In the genomic region with DNA sequence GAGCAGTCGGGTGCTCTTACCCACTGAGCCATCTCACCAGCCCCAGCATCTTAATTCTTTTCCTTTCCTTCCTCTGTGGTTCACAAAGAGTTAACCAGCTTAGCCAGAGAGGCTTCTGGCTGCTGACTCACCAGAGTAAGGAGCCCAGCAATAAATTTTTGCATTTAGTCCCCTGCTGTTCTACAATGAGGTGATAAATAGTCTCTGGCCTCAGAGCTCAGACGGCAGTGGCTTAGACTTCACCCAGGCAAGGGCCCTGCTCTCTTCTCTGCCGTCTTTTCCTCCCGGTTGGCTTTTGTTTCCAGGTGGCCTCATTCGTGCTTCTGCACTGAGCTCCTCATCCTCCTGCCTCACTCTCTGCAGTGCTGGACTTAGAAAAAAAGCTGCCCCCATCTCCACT, we compare ENCODE assay signal across 9 mouse cellular contexts.
DNase-seq lines count a peak whose midpoint lies in the region; ATAC-seq and TF ChIP-seq lines count a peak whose summit lies in the region.
"Had no signal": no experiment of that assay in that cellular context is flagged by ENCODE, and none has a peak within 500 bp of the region (broad histone marks: within the 10 kb centered on the region; RNA-seq: fewer than 3 reads in every experiment).

No protein-coding gene starts in this region.

- H3K27me3 ChIP-seq in E14TG2a.4 (ENCODE audit: insufficient read depth, low read length): no peaks in the 10 kb centered on the region
- no peaks in the 10 kb centered on the region for H3K27me3 ChIP-seq in embryonic facial prominence, embryonic 14.5 days (replicated peaks; ENCODE audit: control insufficient read depth, insufficient read depth, low read length)
- no peaks in the 10 kb centered on the region for H3K27me3 ChIP-seq in liver, embryonic 16.5 days (ENCODE audit: control insufficient read depth, insufficient read depth, low read depth, low read length)

- H3K27ac ChIP-seq in embryonic facial prominence, embryonic 14.5 days (replicated peaks; ENCODE audit: low read depth, low read length): no peak overlapping the region
- no peak overlapping the region for H3K27ac ChIP-seq in liver, embryonic 16.5 days (ENCODE audit: low read length)

- no peak overlapping the region for H3K9ac ChIP-seq in embryonic facial prominence, embryonic 14.5 days (ENCODE audit: low read depth, low read length)
- no peak overlapping the region for H3K9ac ChIP-seq in liver, embryonic 16.5 days (ENCODE audit: low read depth, low read length)

- ATAC-seq in embryonic facial prominence, embryonic 14.5 days (ENCODE audit: low read depth): no peak
- ATAC-seq in liver, embryonic 16.5 days (ENCODE audit: low read depth): no peak
- no peak for ATAC-seq in granulocyte monocyte progenitor cell, adult 5-6 weeks (replicated peaks; ENCODE audit: poor library complexity, severe bottlenecking)

- peaks cover 27% of the 10 kb centered on the region for H3K4me1 ChIP-seq in E14TG2a.4 (replicated peaks; ENCODE audit: low read depth, low read length)
- no peaks in the 10 kb centered on the region for H3K4me1 ChIP-seq in embryonic facial prominence, embryonic 14.5 days (ENCODE audit: control insufficient read depth, insufficient read depth, low read length)
- peaks cover 4% of the 10 kb centered on the region for H3K4me1 ChIP-seq in liver, embryonic 16.5 days (ENCODE audit: control insufficient read depth, low read depth, low read length)

- H3K9me3 ChIP-seq in E14TG2a.4 (ENCODE audit: low read length): no peaks in the 10 kb centered on the region
- no peaks in the 10 kb centered on the region for H3K9me3 ChIP-seq in embryonic facial prominence, embryonic 14.5 days (ENCODE audit: control insufficient read depth, low read length)
- no peaks in the 10 kb centered on the region for H3K9me3 ChIP-seq in liver, embryonic 16.5 days (replicated peaks; ENCODE audit: control insufficient read depth, low read length)

- H3K4me2 ChIP-seq in embryonic facial prominence, embryonic 14.5 days (ENCODE audit: low read depth, low read length): peak overlapping the region; percentile 64; the same call in 1 of the 2 replicates
- H3K4me2 ChIP-seq in liver, embryonic 16.5 days (ENCODE audit: low read depth, low read length): peak overlapping the region; percentile 91; the same call in 1 of the 2 replicates

- DNase-seq in heart, adult 11 months: peak; percentile 79
- DNase-seq in heart, postnatal 36 days: no peak
- no peak for DNase-seq in embryonic facial prominence, embryonic 14.5 days (ENCODE audit: low spot score)
- no peak for DNase-seq in thymus, postnatal 4 days
- no peak for DNase-seq in lung, postnatal 14 days
- DNase-seq: kidney, adult 8-10 months had no signal

- no peak for TF ChIP-seq CTCF in E14TG2a.4 (conservative IDR thresholded peaks at IDR 0.05; ENCODE audit: low read length)

- intact Hi-C loops in heart, postnatal 36 days (cut with DNase I): loop anchor here (5.0 kb wide), 1 partner anchor 69 kb away; the partner anchor contains the start of gene Dnajc3

- WGBS in embryonic facial prominence, embryonic 14.5 days: 18% methylated on average over 5 of the region's 5 CpGs
- WGBS in liver, embryonic 16.5 days (ENCODE audit: insufficient replicate concordance): 11% methylated on average over 5 of the region's 5 CpGs

- peak overlapping the region; percentile 77 for H3K4me3 ChIP-seq in E14TG2a.4 (replicated peaks; ENCODE audit: low read length)
- H3K4me3 ChIP-seq in embryonic facial prominence, embryonic 14.5 days (ENCODE audit: low read depth, low read length): no peak overlapping the region
- no peak overlapping the region for H3K4me3 ChIP-seq in liver, embryonic 16.5 days (ENCODE audit: low read depth, low read length)

- H3K36me3 ChIP-seq in E14TG2a.4 (ENCODE audit: insufficient read depth, low read length): no peaks in the 10 kb centered on the region
- H3K36me3 ChIP-seq in embryonic facial prominence, embryonic 14.5 days (ENCODE audit: control insufficient read depth, insufficient read depth, low read length): peaks cover 11% of the 10 kb centered on the region
- H3K36me3 ChIP-seq in liver, embryonic 16.5 days (ENCODE audit: control insufficient read depth, insufficient read depth): no peaks in the 10 kb centered on the region
